Mouse (Mus musculus) olfactory bulb, adult 2 months (tissue): ENCODE results near the gene 1700001L19Rik.

Experiments used
- CTCF ChIP-seq: fragments of 200-500 bp; IDR thresholded peaks from 2 replicates; pipeline ENCODE4 v1.5.1; 2012; ENCODE audit warnings: low read depth, mild to moderate bottlenecking, low read length, moderate library complexity; ENCODE audit not compliant: insufficient read depth
- POLR2A ChIP-seq: fragments of 200-500 bp; IDR thresholded peaks from 2 replicates; pipeline ENCODE4 v1.6.1; 2012; ENCODE audit warnings: mild to moderate bottlenecking, low read depth, low read length, moderate library complexity; ENCODE audit not compliant: insufficient read depth

DNA sequence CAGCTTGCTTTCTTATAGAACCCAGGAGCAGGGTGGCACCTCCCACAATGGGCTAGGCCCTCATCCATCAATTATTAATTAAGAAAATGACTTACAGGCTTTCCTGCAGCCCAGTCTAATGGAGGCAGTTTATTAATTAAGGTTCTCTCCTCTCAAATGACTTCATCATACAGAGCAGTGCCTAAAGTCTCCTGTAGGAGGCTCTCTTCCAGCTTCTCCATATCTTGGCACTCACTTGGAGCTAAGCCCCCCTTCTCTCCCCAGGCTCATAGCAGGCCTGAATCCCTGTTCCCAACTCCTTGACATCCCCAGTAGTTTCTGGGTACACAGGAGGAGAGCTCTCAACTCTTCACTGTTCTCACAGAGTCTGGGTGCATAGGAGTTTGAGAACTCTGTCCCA, 1.7 kb downstream of the 1700001L19Rik start:
- TF ChIP-seq POLR2A (no peak), CTCF (0 out of 2 replicates have a peak, but pooled peaks have one; percentile 17)
